8 mouse cellular contexts compared by ENCODE assay signal in the genomic region with DNA sequence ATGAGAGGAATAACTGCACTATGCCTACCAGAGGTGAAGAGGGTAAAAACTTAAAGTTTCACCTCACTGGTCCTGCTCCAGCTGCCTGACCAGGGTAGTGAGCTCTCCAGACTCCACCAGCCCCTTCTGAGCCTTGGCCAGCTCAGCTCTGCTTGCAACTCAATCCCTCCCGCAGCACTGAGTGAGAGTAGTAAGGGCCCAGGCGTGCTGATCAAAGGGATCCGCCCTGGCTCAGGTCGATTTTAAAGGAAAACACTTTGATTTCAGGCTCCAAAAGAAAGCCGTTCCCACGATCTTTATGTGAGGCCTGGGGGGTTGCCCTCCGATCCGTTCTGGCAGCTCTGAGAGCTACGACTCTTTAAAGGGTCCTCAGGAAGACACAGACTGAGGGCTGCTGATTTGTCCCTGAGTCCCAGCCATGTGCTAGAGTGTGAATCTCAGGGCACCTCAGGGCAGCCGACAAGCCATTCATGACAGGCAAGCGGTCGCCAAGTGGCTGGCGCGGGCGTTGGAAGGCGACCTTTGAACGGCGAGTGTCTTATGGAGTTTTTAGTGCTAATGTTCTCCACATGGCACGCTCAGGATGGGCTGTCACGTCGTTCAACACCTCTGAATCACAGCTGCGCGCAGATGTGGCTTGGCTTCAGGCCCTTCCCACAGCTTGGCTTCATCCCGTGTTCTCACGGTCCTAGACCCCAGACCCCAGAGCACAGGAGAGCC. TPM values are rescaled to one million over a fixed set of nuclear protein-coding genes. Genes with fewer than 3 reads are reported as not detected.
DNase-seq lines count a peak whose midpoint lies in the region; ATAC-seq and TF ChIP-seq lines count a peak whose summit lies in the region.

No protein-coding gene starts in this region.

- no peaks in the 10 kb centered on the region for H3K27me3 ChIP-seq in liver, adult 2 months (ENCODE audit: control insufficient read depth, insufficient read depth, low read length)
- no peaks in the 10 kb centered on the region for H3K27me3 ChIP-seq in liver, embryonic 11.5 days (replicated peaks; ENCODE audit: control insufficient read depth, insufficient read depth, low read length)
- peaks cover 55% of the 10 kb centered on the region for H3K27me3 ChIP-seq in heart, embryonic 13.5 days (replicated peaks)
- H3K27me3 ChIP-seq in neural tube, embryonic 15.5 days (replicated peaks) = peaks cover 7% of the 10 kb centered on the region

- TF ChIP-seq CTCF in liver, adult 2 months (IDR thresholded peaks at IDR 0.05; ENCODE audit: low read depth, low read length) = no peak

- ATAC-seq in liver, embryonic 11.5 days (replicated peaks; ENCODE audit: low FRiP score) = no peak
- no peak for ATAC-seq in heart, embryonic 13.5 days (ENCODE audit: extremely low read depth, insufficient number of reproducible peaks, low FRiP score, low TSS enrichment)
- no peak for ATAC-seq in neural tube, embryonic 15.5 days (ENCODE audit: low FRiP score)

- DNase-seq in liver, adult 2 months (ENCODE audit: extremely low read depth, low read depth, low spot score) = peak; percentile 42
- DNase-seq in liver, embryonic 11.5 days (ENCODE audit: low spot score) = no peak
- DNase-seq in kidney, postnatal 10 days = peak; percentile 53
- DNase-seq in cerebellum, adult 8-10 months = no peak
- no peak for DNase-seq in layer of hippocampus, postnatal 10 days (ENCODE audit: low spot score in 2 of 2)
- DNase-seq in layer of hippocampus, adult 9-10 months (ENCODE audit: low spot score) = no peak

- no peak overlapping the region for H3K4me3 ChIP-seq in liver, adult 2 months (ENCODE audit: insufficient read depth, low read depth, low read length)
- H3K4me3 ChIP-seq in liver, embryonic 11.5 days (ENCODE audit: low read depth, low read length) = no peak overlapping the region
- 0 out of 2 replicates have a peak overlapping the region, but pooled peaks have one; percentile 3 for H3K4me3 ChIP-seq in heart, embryonic 13.5 days
- no peak overlapping the region for H3K4me3 ChIP-seq in neural tube, embryonic 15.5 days (replicated peaks)

- TF ChIP-seq POLR2A in liver, adult 2 months (IDR thresholded peaks at IDR 0.05; ENCODE audit: extremely low read depth, insufficient read depth, low read length) = no peak

- WGBS in liver, adult 2 months = 29% methylated on average over 25 of the region's 25 CpGs
- WGBS in liver, embryonic 11.5 days = 52% methylated on average over 25 of the region's 25 CpGs
- 17% methylated on average over 25 of the region's 25 CpGs for WGBS in heart, embryonic 13.5 days
- 17% methylated on average over 25 of the region's 25 CpGs for WGBS in neural tube, embryonic 15.5 days

- H3K9me3 ChIP-seq in liver, embryonic 11.5 days (ENCODE audit: control insufficient read depth, low read length) = no peaks in the 10 kb centered on the region
- no peaks in the 10 kb centered on the region for H3K9me3 ChIP-seq in heart, embryonic 13.5 days
- H3K9me3 ChIP-seq in neural tube, embryonic 15.5 days (replicated peaks) = no peaks in the 10 kb centered on the region

- no peaks in the 10 kb centered on the region for H3K36me3 ChIP-seq in liver, adult 2 months (ENCODE audit: control insufficient read depth, insufficient read depth, low read length)
- no peaks in the 10 kb centered on the region for H3K36me3 ChIP-seq in liver, embryonic 11.5 days (ENCODE audit: control insufficient read depth, insufficient read depth, low read length)
- H3K36me3 ChIP-seq in heart, embryonic 13.5 days = no peaks in the 10 kb centered on the region
- no peaks in the 10 kb centered on the region for H3K36me3 ChIP-seq in neural tube, embryonic 15.5 days

- peaks cover 5% of the 10 kb centered on the region for H3K4me1 ChIP-seq in liver, adult 2 months (ENCODE audit: control insufficient read depth, insufficient read depth, low read length)
- H3K4me1 ChIP-seq in liver, embryonic 11.5 days (replicated peaks; ENCODE audit: control insufficient read depth, insufficient read depth, low read length) = peaks cover 9% of the 10 kb centered on the region; the same call in 1 of the 2 replicates
- H3K4me1 ChIP-seq in heart, embryonic 13.5 days = peaks cover 45% of the 10 kb centered on the region
- H3K4me1 ChIP-seq in neural tube, embryonic 15.5 days = peaks cover 36% of the 10 kb centered on the region

- H3K79me2 ChIP-seq in liver, adult 2 months (ENCODE audit: control insufficient read depth, insufficient read depth, low read length) = no peaks in the 10 kb centered on the region

- H3K9ac ChIP-seq in liver, adult 2 months (ENCODE audit: low read depth, low read length) = no peak overlapping the region; the same call in 1 of the 2 replicates
- H3K9ac ChIP-seq in liver, embryonic 11.5 days (ENCODE audit: low read depth, low read length) = no peak overlapping the region
- peak overlapping the region; percentile 50; the same call in 1 of the 2 replicates for H3K9ac ChIP-seq in heart, embryonic 13.5 days
- H3K9ac ChIP-seq in neural tube, embryonic 15.5 days (replicated peaks) = 0 out of 2 replicates have a peak overlapping the region, but pooled peaks have one; percentile 8

- no peak overlapping the region for H3K27ac ChIP-seq in liver, adult 2 months (replicated peaks; ENCODE audit: insufficient read depth, low read depth, low read length)
- H3K27ac ChIP-seq in liver, embryonic 11.5 days (ENCODE audit: low read depth, low read length) = no peak overlapping the region
- H3K27ac ChIP-seq in heart, embryonic 13.5 days (replicated peaks) = no peak overlapping the region
- no peak overlapping the region for H3K27ac ChIP-seq in neural tube, embryonic 15.5 days (replicated peaks)

- no peak overlapping the region for H3K4me2 ChIP-seq in liver, embryonic 11.5 days
- H3K4me2 ChIP-seq in heart, embryonic 13.5 days = peak overlapping the region; percentile 29
- no peak overlapping the region for H3K4me2 ChIP-seq in neural tube, embryonic 15.5 days

RNA-seq across cellular contexts. Expression of gene Nfam1, which starts 7.9 kb away (rescaled TPM):
- 1.1 and 1.5 TPM in 2 replicates for total RNA-seq in liver, adult 2 months (2014; rRNA removed)
- polyA plus RNA-seq in liver, adult 2 months (2012; rRNA removed) = 1.8 and 3.2 TPM in 2 replicates
- polyA plus RNA-seq in liver, embryonic 11.5 days (2014; fragmentation: Nextera tagmentation; extraction: Ambion mirVana) = 6.6 and 7.4 TPM in 2 replicates
- 2.0 and 2.1 TPM in 2 replicates for polyA plus RNA-seq in heart, embryonic 13.5 days (2015; fragmentation: Nextera tagmentation; extraction: Ambion mirVana)
- polyA plus RNA-seq in neural tube, embryonic 15.5 days (2015; fragmentation: Nextera tagmentation; extraction: Ambion mirVana) = 1.7 and 2.5 TPM in 2 replicates
- 1 to 10 TPM; 1.6 to 2.4 TPM for total RNA-seq in layer of hippocampus, postnatal 10 days (2021)

RNA-seq across cellular contexts. Expression of gene Tcf20, which starts 37.5 kb away (rescaled TPM):
- total RNA-seq in liver, adult 2 months (2014; rRNA removed) = 22.6 and 23.4 TPM in 2 replicates
- 8.7 and 10.9 TPM in 2 replicates for polyA plus RNA-seq in liver, adult 2 months (2012; rRNA removed)
- polyA plus RNA-seq in liver, embryonic 11.5 days (2014; fragmentation: Nextera tagmentation; extraction: Ambion mirVana) = 6.4 and 7.1 TPM in 2 replicates
- polyA plus RNA-seq in heart, embryonic 13.5 days (2015; fragmentation: Nextera tagmentation; extraction: Ambion mirVana) = 4.6 and 4.8 TPM in 2 replicates
- polyA plus RNA-seq in neural tube, embryonic 15.5 days (2015; fragmentation: Nextera tagmentation; extraction: Ambion mirVana) = 11.2 and 11.5 TPM in 2 replicates
- 100 to 1,000 TPM; 139 to 153 TPM for total RNA-seq in layer of hippocampus, postnatal 10 days (2021)

Comparison
In these comparisons a context has a peak if more than half of its experiments do, and no peak if none do; other contexts are left out.
1. DNase-seq: peak in liver, adult 2 months (single experiment) and kidney, postnatal 10 days (single experiment); none in liver, embryonic 11.5 days (single experiment), cerebellum, adult 8-10 months (single experiment), layer of hippocampus, postnatal 10 days (0 of 2) and layer of hippocampus, adult 9-10 months (single experiment).
2. H3K9ac ChIP-seq: peak in heart, embryonic 13.5 days (single experiment) and neural tube, embryonic 15.5 days (single experiment); none in liver, adult 2 months (single experiment) and liver, embryonic 11.5 days (single experiment).